In the genomic region with DNA sequence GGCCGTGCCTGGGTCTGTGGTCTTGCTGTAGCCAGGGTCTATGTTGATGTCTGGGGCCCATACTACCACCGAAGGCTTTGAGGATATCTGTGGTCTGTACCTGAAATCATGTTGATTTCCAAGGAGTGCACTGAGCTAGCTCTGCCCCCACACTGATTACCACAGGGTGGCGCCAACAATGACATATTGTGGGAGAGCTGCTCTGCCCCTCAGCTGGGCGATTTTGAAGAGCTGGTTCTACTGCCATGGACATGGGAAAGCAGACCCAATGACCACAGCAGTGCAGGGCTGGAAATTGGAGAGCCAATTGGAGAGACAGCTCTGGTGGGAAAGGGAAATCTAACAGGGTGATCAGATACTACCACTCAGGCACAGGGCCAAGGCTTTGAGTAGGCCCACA, we compare ENCODE assay signal across 9 mouse cellular contexts.
DNase-seq lines count a peak whose midpoint lies in the region; ATAC-seq and TF ChIP-seq lines count a peak whose summit lies in the region.
"Had no signal": no experiment of that assay in that cellular context is flagged by ENCODE, and none has a peak within 500 bp of the region (broad histone marks: within the 10 kb centered on the region; RNA-seq: fewer than 3 reads in every experiment).

No protein-coding gene starts in this region.

- no peak overlapping the region for H3K4me2 ChIP-seq in hindbrain, postnatal 0 days (ENCODE audit: low read depth, low read length)
- H3K4me2 ChIP-seq in hindbrain, embryonic 16.5 days (ENCODE audit: low read length) = no peak overlapping the region

- H3K9me3 ChIP-seq in hindbrain, postnatal 0 days (ENCODE audit: low read length) = no peaks in the 10 kb centered on the region
- H3K9me3 ChIP-seq in hindbrain, embryonic 16.5 days (ENCODE audit: control insufficient read depth, low read length) = no peaks in the 10 kb centered on the region
- H3K9me3 ChIP-seq in forebrain, embryonic 10.5 days = no peaks in the 10 kb centered on the region

- no peak overlapping the region for H3K9ac ChIP-seq in hindbrain, postnatal 0 days (replicated peaks; ENCODE audit: low read length)
- no peak overlapping the region for H3K9ac ChIP-seq in hindbrain, embryonic 16.5 days (ENCODE audit: low read depth, low read length)

- no peak overlapping the region for H3K27ac ChIP-seq in hindbrain, postnatal 0 days
- no peak overlapping the region for H3K27ac ChIP-seq in hindbrain, embryonic 16.5 days (ENCODE audit: low read depth, low read length)
- no peak overlapping the region for H3K27ac ChIP-seq in forebrain, embryonic 10.5 days
- H3K27ac ChIP-seq: macrophage had no signal

- H3K4me1 ChIP-seq in hindbrain, postnatal 0 days (ENCODE audit: insufficient read depth, low read length) = no peaks in the 10 kb centered on the region
- no peaks in the 10 kb centered on the region for H3K4me1 ChIP-seq in hindbrain, embryonic 16.5 days (ENCODE audit: control insufficient read depth, insufficient read depth, low read depth, low read length)
- H3K4me1 ChIP-seq in forebrain, embryonic 10.5 days = no peaks in the 10 kb centered on the region

- no peak for ATAC-seq in hindbrain, postnatal 0 days
- ATAC-seq in hindbrain, embryonic 16.5 days = no peak

- no peak overlapping the region for H3K4me3 ChIP-seq in hindbrain, postnatal 0 days (ENCODE audit: low read length)
- H3K4me3 ChIP-seq in hindbrain, embryonic 16.5 days (ENCODE audit: low read length) = no peak overlapping the region
- no peak overlapping the region for H3K4me3 ChIP-seq in forebrain, embryonic 10.5 days

- whole genome bisulfite sequencing in hindbrain, postnatal 0 days = 81% methylated on average over 4 of the region's 4 CpGs
- 78% methylated on average over 4 of the region's 4 CpGs for WGBS in hindbrain, embryonic 16.5 days
- WGBS in forebrain, embryonic 10.5 days = 80% methylated on average over 4 of the region's 4 CpGs

- DNase-seq in hindbrain, postnatal 0 days (ENCODE audit: low spot score) = peak; percentile 21
- peak; percentile 20 for DNase-seq in thymus, postnatal 14 days
- no peak for DNase-seq in thymus, postnatal 0 days (ENCODE audit: low spot score)
- peak; percentile 4 for DNase-seq in brain, adult 2 months (ENCODE audit: low read depth, low spot score)
- peak; percentile 9 to 11 for DNase-seq in thymus, postnatal 36 days
- no peak for DNase-seq in forebrain, embryonic 10.5 days (ENCODE audit: extremely low spot score, low spot score)
- no peak for DNase-seq in frontal cortex, postnatal 36 days (ENCODE audit: low spot score in 2 of 2)

- H3K27me3 ChIP-seq in hindbrain, postnatal 0 days (ENCODE audit: insufficient read depth, low read length) = no peaks in the 10 kb centered on the region
- H3K27me3 ChIP-seq in hindbrain, embryonic 16.5 days (replicated peaks; ENCODE audit: control insufficient read depth, insufficient read depth, low read length) = no peaks in the 10 kb centered on the region
- H3K27me3 ChIP-seq in forebrain, embryonic 10.5 days (ENCODE audit: poor library complexity, severe bottlenecking) = no peaks in the 10 kb centered on the region

- H3K36me3 ChIP-seq in hindbrain, postnatal 0 days (ENCODE audit: insufficient read depth, low read length) = no peaks in the 10 kb centered on the region
- no peaks in the 10 kb centered on the region for H3K36me3 ChIP-seq in hindbrain, embryonic 16.5 days (ENCODE audit: control insufficient read depth, insufficient read depth, low read length)
- no peaks in the 10 kb centered on the region for H3K36me3 ChIP-seq in forebrain, embryonic 10.5 days (replicated peaks)

- TF ChIP-seq CTCF in hindbrain, postnatal 0 days (IDR thresholded peaks at IDR 0.05; ENCODE audit: low read depth) = peak; percentile 47

Comparison
In these comparisons a context has a peak if more than half of its experiments do, and no peak if none do; other contexts are left out.
1. DNase-seq: peak in hindbrain, postnatal 0 days (single experiment), thymus, postnatal 14 days (single experiment), brain, adult 2 months (single experiment) and thymus, postnatal 36 days (2 of 2); none in thymus, postnatal 0 days (single experiment), forebrain, embryonic 10.5 days (single experiment) and frontal cortex, postnatal 36 days (0 of 2).